Mouse (Mus musculus): ENCODE data around the gene Ktn1. TPM values are rescaled to one million over a fixed set of nuclear protein-coding genes. Genes with fewer than 3 reads are reported as not detected.
A peak's percentile ranks its signal among the peaks of the same experiment; 100 is the strongest.

Ktn1 gene
- polyA plus RNA-seq, 1 experiment from 2014 or later: 76.8 TPM

GRCm38 (mm10) chr14:47682886-47683285 is 34.6 kb downstream of the Ktn1 start:
- ATAC-seq (ENCODE audit: low FRiP score): no peak
- peaks cover 80% of the 10 kb centered on the region for H3K36me3 ChIP-seq
- H3K27ac ChIP-seq: no peak overlapping the region
- H3K4me1 ChIP-seq (replicated peaks): no peaks in the 10 kb centered on the region
- H3K9me3 ChIP-seq: no peaks in the 10 kb centered on the region
- no peaks in the 10 kb centered on the region for H3K27me3 ChIP-seq
- H3K4me3 ChIP-seq: no peak overlapping the region
- H3K4me2 ChIP-seq: no peak overlapping the region
- H3K9ac ChIP-seq: no peak overlapping the region
- WGBS: 95% methylated on average over 10 of the region's 10 CpGs

DNA sequence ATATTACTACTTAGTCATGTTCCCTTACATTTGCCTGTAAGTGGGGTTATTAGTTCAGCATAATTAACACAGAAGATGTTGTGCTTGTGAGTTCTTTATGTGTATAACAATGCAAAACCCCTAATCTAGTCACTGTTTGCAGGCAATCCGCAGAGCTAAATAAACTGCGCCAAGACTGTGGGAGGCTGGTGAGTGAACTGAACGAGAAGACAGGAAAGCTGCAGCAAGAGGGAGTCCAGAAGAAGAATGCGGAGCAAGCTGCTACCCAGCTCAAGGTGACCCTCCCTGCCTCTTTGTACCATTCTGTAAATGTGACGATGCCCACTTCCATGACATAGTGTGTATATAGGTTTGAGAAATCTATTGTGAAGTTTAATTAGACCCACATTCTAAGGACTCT is 36.3 kb downstream of the Ktn1 start:
- no peak for ATAC-seq (ENCODE audit: low FRiP score)
- WGBS: 93% methylated on average over 5 of the region's 5 CpGs
- H3K4me1 ChIP-seq (replicated peaks): no peaks in the 10 kb centered on the region
- no peak overlapping the region for H3K9ac ChIP-seq
- H3K36me3 ChIP-seq: peaks cover 82% of the 10 kb centered on the region
- H3K4me2 ChIP-seq: no peak overlapping the region
- no peaks in the 10 kb centered on the region for H3K27me3 ChIP-seq
- H3K4me3 ChIP-seq: no peak overlapping the region
- no peaks in the 10 kb centered on the region for H3K9me3 ChIP-seq
- no peak overlapping the region for H3K27ac ChIP-seq

- H3K9ac ChIP-seq: no peak overlapping the region
- H3K4me3 ChIP-seq: no peak overlapping the region
- no peaks in the 10 kb centered on the region for H3K27me3 ChIP-seq
- no peak overlapping the region for H3K27ac ChIP-seq
- ATAC-seq (ENCODE audit: low FRiP score): no peak
- H3K9me3 ChIP-seq: no peaks in the 10 kb centered on the region
- 42% methylated on average over 5 of the region's 5 CpGs for WGBS
- H3K36me3 ChIP-seq: peaks cover 49% of the 10 kb centered on the region
- H3K4me1 ChIP-seq (replicated peaks): no peaks in the 10 kb centered on the region
- no peak overlapping the region for H3K4me2 ChIP-seq
Measured at GRCm38 (mm10) chr14:47699126-47699525, 50.9 kb downstream of the Ktn1 start.

- Histone ChIP-seq H3K27me3 (no peaks in the 10 kb centered on the region), H3K27ac (no peak overlapping the region), H3K9me3 (no peaks in the 10 kb centered on the region), H3K4me1 (replicated peaks) (no peaks in the 10 kb centered on the region), H3K4me3 (no peak overlapping the region), H3K4me2 (no peak overlapping the region), H3K36me3 (peaks cover 67% of the 10 kb centered on the region), H3K9ac (no peak overlapping the region)
- no peak for ATAC-seq (ENCODE audit: low FRiP score)
- WGBS: 87% methylated on average over 3 of the region's 3 CpGs
Measured at GRCm38 (mm10) chr14:47709546-47709945, 61.3 kb downstream of the Ktn1 start.

DNA sequence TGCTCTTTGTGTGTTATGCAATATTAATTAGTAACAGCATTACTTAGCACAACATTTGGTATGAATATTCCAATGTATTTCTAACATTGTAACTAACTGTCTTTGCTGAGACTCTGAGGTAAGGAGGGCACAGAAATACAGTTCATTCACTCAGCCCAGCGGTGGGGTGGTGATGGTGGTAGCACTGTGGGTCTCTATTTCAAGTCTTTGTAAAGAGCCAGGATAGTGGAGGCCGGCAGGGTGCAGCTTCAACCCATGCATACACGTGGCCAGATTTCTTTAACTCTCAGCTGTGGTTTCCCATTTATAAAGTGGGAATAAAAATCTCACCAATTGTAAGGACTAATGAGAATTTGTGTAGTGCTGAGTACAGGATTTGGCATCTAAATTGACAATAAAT is 67.5 kb downstream of the Ktn1 start:
- 84% methylated on average over 3 of the region's 3 CpGs for WGBS
- ATAC-seq (ENCODE audit: low FRiP score): no peak
- Histone ChIP-seq H3K4me2 (no peak overlapping the region), H3K4me1 (replicated peaks) (no peaks in the 10 kb centered on the region), H3K27me3 (no peaks in the 10 kb centered on the region), H3K9ac (no peak overlapping the region), H3K27ac (no peak overlapping the region), H3K4me3 (no peak overlapping the region), H3K36me3 (peaks cover 28% of the 10 kb centered on the region), H3K9me3 (no peaks in the 10 kb centered on the region)

DNA sequence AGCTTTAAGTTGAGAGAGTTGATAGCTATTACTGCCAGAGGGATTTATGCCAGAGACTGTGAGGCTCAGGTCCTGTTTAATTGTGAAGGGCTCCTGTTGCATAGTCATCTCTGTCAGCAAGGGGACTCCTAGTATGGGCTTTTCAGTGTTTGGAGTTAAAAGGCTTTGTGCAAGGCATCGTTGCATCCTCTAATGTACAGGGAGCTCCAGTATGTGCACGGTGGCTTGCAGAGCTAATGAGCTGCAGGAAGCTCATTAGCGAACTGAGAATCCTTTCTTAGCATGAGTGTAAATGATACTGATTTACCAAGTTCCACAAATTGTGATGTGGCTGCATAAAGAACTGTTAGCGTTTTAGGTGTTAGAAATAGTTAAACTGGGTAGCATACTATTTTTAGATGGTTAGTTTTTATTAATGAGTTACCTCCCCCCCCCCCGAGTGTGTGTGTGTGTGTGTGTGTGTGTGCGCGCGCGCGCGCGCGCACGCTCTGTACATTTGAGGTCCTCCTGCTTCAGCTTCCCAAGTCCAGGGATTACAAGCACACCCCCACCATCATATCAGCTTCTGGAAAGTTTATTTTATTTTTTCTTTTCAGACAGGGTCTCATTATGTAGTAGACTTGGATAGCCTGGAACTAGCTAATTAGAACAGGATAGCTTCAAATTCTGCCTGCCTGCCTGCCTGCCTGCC is 69.8 kb downstream of the Ktn1 start:
- H3K4me2 ChIP-seq: no peak overlapping the region
- H3K27me3 ChIP-seq: no peaks in the 10 kb centered on the region
- ATAC-seq (ENCODE audit: low FRiP score): peak; percentile 24; the same call in 1 of the 2 replicates
- no peak overlapping the region for H3K9ac ChIP-seq
- H3K9me3 ChIP-seq: no peaks in the 10 kb centered on the region
- no peak overlapping the region for H3K4me3 ChIP-seq
- peaks cover 24% of the 10 kb centered on the region for H3K36me3 ChIP-seq
- H3K27ac ChIP-seq: no peak overlapping the region
- WGBS: 91% methylated on average over 14 of the region's 14 CpGs
- no peaks in the 10 kb centered on the region for H3K4me1 ChIP-seq (replicated peaks)

DNA sequence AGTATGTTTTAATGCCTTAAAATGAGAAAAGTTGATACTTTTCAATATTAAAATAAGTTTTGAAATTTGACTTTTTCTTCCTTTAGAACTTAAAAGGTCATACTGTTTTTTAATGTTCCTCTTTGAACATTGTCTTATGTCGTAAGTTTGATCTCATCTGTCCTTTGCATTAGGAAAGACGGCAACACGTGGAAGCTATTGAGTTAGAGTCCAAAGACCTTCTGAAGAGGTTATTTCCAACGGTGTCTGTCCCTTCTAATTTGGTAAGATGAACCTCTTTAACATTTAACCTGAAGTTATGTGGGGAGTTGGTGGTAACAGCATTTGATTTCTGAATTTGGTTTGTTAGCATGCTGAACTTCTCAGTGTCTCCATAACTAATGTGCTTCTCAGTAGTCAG is 71.8 kb downstream of the Ktn1 start:
- Histone ChIP-seq H3K27ac (no peak overlapping the region), H3K36me3 (peaks cover 32% of the 10 kb centered on the region), H3K4me3 (no peak overlapping the region), H3K4me2 (no peak overlapping the region), H3K4me1 (replicated peaks) (no peaks in the 10 kb centered on the region), H3K9me3 (no peaks in the 10 kb centered on the region), H3K9ac (no peak overlapping the region), H3K27me3 (no peaks in the 10 kb centered on the region)
- 95% methylated on average over 4 of the region's 4 CpGs for WGBS
- no peak for ATAC-seq (ENCODE audit: low FRiP score)

- H3K9me3 ChIP-seq: no peaks in the 10 kb centered on the region
- no peaks in the 10 kb centered on the region for H3K4me1 ChIP-seq (replicated peaks)
- no peak overlapping the region for H3K4me2 ChIP-seq
- H3K27me3 ChIP-seq: no peaks in the 10 kb centered on the region
- no peak overlapping the region for H3K4me3 ChIP-seq
- no peak overlapping the region for H3K27ac ChIP-seq
- ATAC-seq (ENCODE audit: low FRiP score): no peak
- H3K36me3 ChIP-seq: peaks cover 53% of the 10 kb centered on the region
- H3K9ac ChIP-seq: no peak overlapping the region
Measured at GRCm38 (mm10) chr14:47723035-47723434, 74.8 kb downstream of the Ktn1 start.

GRCm38 (mm10) chr14:47728594-47728993 is 80.3 kb downstream of the Ktn1 start:
- ATAC-seq (ENCODE audit: low FRiP score): no peak
- H3K36me3 ChIP-seq: peaks cover 93% of the 10 kb centered on the region
- no peaks in the 10 kb centered on the region for H3K9me3 ChIP-seq
- H3K27me3 ChIP-seq: no peaks in the 10 kb centered on the region
- no peak overlapping the region for H3K27ac ChIP-seq
- H3K4me1 ChIP-seq (replicated peaks): no peaks in the 10 kb centered on the region
- 100% methylated on average over 1 of the region's 1 CpGs for WGBS
- no peak overlapping the region for H3K4me3 ChIP-seq
- H3K4me2 ChIP-seq: no peak overlapping the region
- no peak overlapping the region for H3K9ac ChIP-seq

DNA sequence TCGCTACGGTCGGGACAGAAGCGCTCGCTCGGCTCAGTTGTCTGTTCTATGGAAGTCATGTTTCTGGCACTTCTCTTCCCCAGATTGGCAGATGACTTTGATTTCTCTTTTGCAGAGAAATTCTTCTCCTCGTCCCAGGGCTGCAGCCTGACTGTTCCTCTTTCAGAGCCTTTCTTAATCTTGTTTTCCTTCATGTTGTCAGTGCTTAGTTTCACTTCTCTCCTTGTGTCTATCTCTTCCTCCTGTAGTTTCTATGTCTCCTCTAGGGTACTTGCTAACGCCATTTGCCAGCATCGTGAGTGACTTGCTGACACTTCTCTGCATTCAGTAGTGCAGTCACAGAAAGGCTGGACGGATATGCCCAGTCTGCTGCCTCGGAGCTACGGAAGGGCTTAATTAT is 87.1 kb downstream of the Ktn1 start:
- Histone ChIP-seq H3K36me3 (peaks cover 76% of the 10 kb centered on the region), H3K4me2 (no peak overlapping the region), H3K27me3 (no peaks in the 10 kb centered on the region), H3K9me3 (no peaks in the 10 kb centered on the region), H3K27ac (no peak overlapping the region), H3K9ac (no peak overlapping the region), H3K4me1 (replicated peaks) (no peaks in the 10 kb centered on the region), H3K4me3 (no peak overlapping the region)
- no peak for ATAC-seq (ENCODE audit: low FRiP score)
- WGBS: 93% methylated on average over 12 of the region's 12 CpGs

DNA sequence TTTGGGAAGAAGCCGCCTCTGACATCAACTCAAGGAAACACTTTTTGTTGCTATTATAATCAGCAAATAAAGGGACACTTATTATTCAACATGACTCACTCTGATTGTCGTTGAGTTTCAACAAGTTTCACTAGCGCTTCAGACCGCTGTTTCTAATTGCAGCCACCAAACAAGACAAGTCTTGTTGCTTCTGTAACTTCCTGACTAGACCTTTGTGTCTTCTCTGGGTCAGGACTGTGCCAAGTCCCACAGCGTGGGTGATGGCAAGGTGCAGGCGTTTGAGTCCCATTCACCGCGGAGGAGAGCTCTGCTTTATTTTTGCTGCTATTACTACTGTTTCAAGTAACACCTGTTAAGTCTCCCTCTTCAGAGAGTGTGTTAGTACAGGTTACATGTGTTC is 88.2 kb downstream of the Ktn1 start:
- Histone ChIP-seq H3K27me3 (no peaks in the 10 kb centered on the region), H3K4me2 (no peak overlapping the region), H3K4me3 (no peak overlapping the region), H3K27ac (no peak overlapping the region), H3K9ac (no peak overlapping the region), H3K9me3 (no peaks in the 10 kb centered on the region), H3K4me1 (replicated peaks) (no peaks in the 10 kb centered on the region), H3K36me3 (peaks cover 67% of the 10 kb centered on the region)
- no peak for ATAC-seq (ENCODE audit: low FRiP score)
- WGBS: 88% methylated on average over 8 of the region's 8 CpGs

DNA sequence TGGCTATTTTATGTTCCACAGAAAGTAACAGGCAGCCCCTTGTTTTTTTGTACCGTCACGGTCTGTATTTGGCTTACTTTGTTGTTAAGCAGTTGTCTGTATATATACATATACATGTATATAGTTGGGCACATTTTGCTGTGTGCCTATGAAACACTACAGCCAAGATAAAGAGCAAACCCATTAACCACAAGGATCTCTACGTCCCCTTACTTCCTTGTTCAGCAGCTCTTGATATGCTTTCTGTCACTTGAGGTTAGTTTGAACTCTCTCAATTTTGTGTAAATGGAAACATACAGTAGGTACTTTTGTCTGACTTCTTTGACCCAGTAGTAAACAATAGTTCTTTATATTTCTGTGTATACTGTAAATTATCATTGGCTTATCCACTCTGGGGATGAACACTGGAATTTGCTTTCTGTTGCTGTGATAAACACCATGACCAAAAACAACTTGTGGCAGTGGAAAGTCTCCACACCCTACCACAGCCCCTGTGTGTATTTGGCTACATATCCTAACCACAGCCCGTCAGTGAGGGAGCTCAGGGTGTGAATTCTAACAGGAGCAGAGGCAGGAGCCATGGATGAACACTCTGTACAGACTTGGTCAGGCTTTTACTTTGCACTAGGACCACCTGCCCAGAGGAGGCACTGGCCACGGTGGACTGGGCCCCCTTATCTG is 92.2 kb downstream of the Ktn1 start:
- peaks cover 32% of the 10 kb centered on the region for H3K36me3 ChIP-seq
- no peak for ATAC-seq (ENCODE audit: low FRiP score)
- no peak overlapping the region for H3K27ac ChIP-seq
- 96% methylated on average over 5 of the region's 5 CpGs for WGBS
- no peaks in the 10 kb centered on the region for H3K27me3 ChIP-seq
- no peaks in the 10 kb centered on the region for H3K9me3 ChIP-seq
- H3K4me2 ChIP-seq: no peak overlapping the region
- no peak overlapping the region for H3K4me3 ChIP-seq
- no peak overlapping the region for H3K9ac ChIP-seq
- no peaks in the 10 kb centered on the region for H3K4me1 ChIP-seq (replicated peaks)

DNA sequence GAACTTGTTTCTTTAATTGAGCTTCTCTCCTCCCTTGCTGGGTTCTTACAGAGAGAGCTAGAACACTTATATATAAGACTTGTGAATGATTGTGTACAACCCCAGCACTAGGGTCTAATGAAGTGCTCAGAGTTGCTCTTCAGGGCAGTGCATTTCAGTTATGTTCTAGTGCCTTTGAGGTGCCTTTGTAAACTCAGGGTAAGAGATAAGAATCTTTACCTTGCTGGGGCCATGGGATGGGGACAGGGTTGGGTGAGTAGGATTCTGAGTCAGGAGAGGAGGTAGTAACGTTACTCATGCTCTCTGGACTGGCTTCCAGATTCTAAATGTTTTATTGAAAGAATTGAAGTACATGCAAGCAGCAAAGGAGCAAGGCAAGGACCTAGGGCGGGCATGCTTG is 92.8 kb downstream of the Ktn1 start:
- no peaks in the 10 kb centered on the region for H3K4me1 ChIP-seq (replicated peaks)
- H3K4me2 ChIP-seq: no peak overlapping the region
- ATAC-seq (ENCODE audit: low FRiP score): no peak
- H3K36me3 ChIP-seq: peaks cover 28% of the 10 kb centered on the region
- no peaks in the 10 kb centered on the region for H3K27me3 ChIP-seq
- no peak overlapping the region for H3K27ac ChIP-seq
- 93% methylated on average over 2 of the region's 2 CpGs for WGBS
- no peak overlapping the region for H3K4me3 ChIP-seq
- no peaks in the 10 kb centered on the region for H3K9me3 ChIP-seq
- no peak overlapping the region for H3K9ac ChIP-seq

All from hindbrain, embryonic 13.5 days (tissue).